Mouse (Mus musculus) heart, embryonic 12.5 days (tissue): ENCODE data around the gene Rhoq. TPM values are rescaled to one million over a fixed set of nuclear protein-coding genes. Genes with fewer than 3 reads are reported as not detected.

Source experiments
- ATAC-seq: fragments of 200-750 bp; cut with Nextera tagmentation; 2 replicates; pipeline ENCODE4 v1.8.0; 2017; ENCODE audit warnings: moderate TSS enrichment, moderate library complexity; ENCODE audit not compliant: insufficient number of reproducible peaks, low FRiP score
- H3K27ac ChIP-seq: fragments of 300-500 bp; sonication (generic); 2 replicates; pipeline ENCODE4 v1.5.1; 2016; ENCODE audit warnings: mild to moderate bottlenecking, moderate library complexity; ENCODE audit not compliant: poor library complexity, severe bottlenecking
- H3K27me3 ChIP-seq: fragments of 300-500 bp; sonication (generic); replicated peaks from 2 replicates; pipeline ENCODE4 v1.6.1; 2016; ENCODE audit warnings: mild to moderate bottlenecking, moderate library complexity
- H3K36me3 ChIP-seq: fragments of 300-500 bp; sonication (generic); 2 replicates; pipeline ENCODE4 v1.6.1; 2016; ENCODE audit warnings: mild to moderate bottlenecking, moderate library complexity
- H3K4me1 ChIP-seq: fragments of 300-500 bp; sonication (generic); replicated peaks from 2 replicates; pipeline ENCODE4 v1.6.1; 2016; ENCODE audit warnings: mild to moderate bottlenecking
- H3K4me2 ChIP-seq: fragments of 300-500 bp; sonication (generic); 2 replicates; pipeline ENCODE4 v1.6.1; 2016; ENCODE audit warnings: mild to moderate bottlenecking, moderate library complexity
- H3K4me3 ChIP-seq: fragments of 300-500 bp; sonication (generic); 2 replicates; pipeline ENCODE4 v1.5.1; 2016; ENCODE audit warnings: mild to moderate bottlenecking
- H3K9ac ChIP-seq: fragments of 300-500 bp; sonication (generic); 2 replicates; pipeline ENCODE4 v1.6.1; 2016; ENCODE audit warnings: mild to moderate bottlenecking, moderate library complexity
- H3K9me3 ChIP-seq: fragments of 300-500 bp; sonication (generic); replicated peaks from 2 replicates; pipeline ENCODE4 v1.6.1; 2016; ENCODE audit warnings: mild to moderate bottlenecking, moderate library complexity
- WGBS: fragments of 180-500 bp; shearing (Covaris S2); methylation state at CpG from one replicate; pipeline ENCODE4 v1.1.7; 2016; 5-methylcytosine and 5-hydroxymethylcytosine counted together
- polyA plus RNA-seq: library from polyadenylated mRNA; unstranded; fragments of >200 nt; fragmentation: Nextera tagmentation; extraction: Ambion mirVana; gene quantifications from 2 replicates; pipeline ENCODE4 v1.2.1, GENCODE M21; 2016

Gene Rhoq
- polyA plus RNA-seq, 1 experiment from 2014 or later, result 28.4 TPM

- peaks cover 11% of the 10 kb centered on the region for H3K36me3 ChIP-seq
- H3K4me1 ChIP-seq, result peaks cover 47% of the 10 kb centered on the region
- H3K9me3 ChIP-seq, result no peaks in the 10 kb centered on the region
- H3K27ac ChIP-seq, result no peak overlapping the region
- H3K4me3 ChIP-seq, result no peak overlapping the region
- H3K27me3 ChIP-seq, result no peaks in the 10 kb centered on the region
- WGBS, result 90% methylated on average over 8 of the region's 8 CpGs
- H3K4me2 ChIP-seq, result no peak overlapping the region
- no peak overlapping the region for H3K9ac ChIP-seq
- ATAC-seq, result no peak
These were observed 28.4 kb downstream of the Rhoq start for GRCm38 (mm10) chr17:86991306-86991705.

GRCm38 (mm10) chr17:86997323-86997722 lies 34.4 kb downstream of the Rhoq start:
- Histone ChIP-seq H3K4me3 (no peak overlapping the region), H3K27ac (no peak overlapping the region), H3K4me1 (no peaks in the 10 kb centered on the region), H3K9ac (no peak overlapping the region), H3K36me3 (peaks cover 32% of the 10 kb centered on the region), H3K9me3 (no peaks in the 10 kb centered on the region), H3K4me2 (no peak overlapping the region), H3K27me3 (no peaks in the 10 kb centered on the region)
- ATAC-seq, result no peak
- WGBS, result 86% methylated on average over 6 of the region's 6 CpGs

GRCm38 (mm10) chr17:87008950-87009349 lies 46.1 kb downstream of the Rhoq start:
- WGBS, result 84% methylated on average over 3 of the region's 3 CpGs
- no peak for ATAC-seq
- H3K4me1 ChIP-seq, result no peaks in the 10 kb centered on the region
- H3K27me3 ChIP-seq, result no peaks in the 10 kb centered on the region
- H3K4me2 ChIP-seq, result no peak overlapping the region
- no peak overlapping the region for H3K27ac ChIP-seq
- H3K9me3 ChIP-seq, result no peaks in the 10 kb centered on the region; the same call in 1 of the 2 replicates
- peaks cover 14% of the 10 kb centered on the region for H3K36me3 ChIP-seq
- no peak overlapping the region for H3K4me3 ChIP-seq
- no peak overlapping the region for H3K9ac ChIP-seq

GRCm38 (mm10) chr17:87011301-87012019 lies 48.6 kb downstream of the Rhoq start:
- Histone ChIP-seq H3K9ac (no peak overlapping the region), H3K9me3 (no peaks in the 10 kb centered on the region; the same call in 1 of the 2 replicates), H3K36me3 (peaks cover 15% of the 10 kb centered on the region), H3K4me1 (no peaks in the 10 kb centered on the region), H3K27ac (no peak overlapping the region), H3K27me3 (no peaks in the 10 kb centered on the region), H3K4me2 (no peak overlapping the region), H3K4me3 (no peak overlapping the region)
- WGBS, result 87% methylated on average over 13 of the region's 13 CpGs
- ATAC-seq, result no peak

GRCm38 (mm10) chr17:87019692-87020091 lies 56.8 kb downstream of the Rhoq start:
- WGBS, result 86% methylated on average over 5 of the region's 5 CpGs

GRCm38 (mm10) chr17:87024491-87025242 lies 61.8 kb downstream of the Rhoq start:
- Histone ChIP-seq H3K27me3 (no peaks in the 10 kb centered on the region), H3K4me2 (peak overlapping the region; percentile 98), H3K27ac (no peak overlapping the region), H3K36me3 (peaks cover 20% of the 10 kb centered on the region), H3K9ac (peak overlapping the region; percentile 79), H3K9me3 (0 out of 2 replicates have a peak, but pooled peaks cover 3% of the 10 kb centered on the region), H3K4me1 (peaks cover 15% of the 10 kb centered on the region), H3K4me3 (peak overlapping the region; percentile 89)
- 1% methylated on average over 55 of the region's 55 CpGs for WGBS
- ATAC-seq, result peak; percentile 66

More at GRCm38 (mm10) chr17:87019692-87020091, 56.8 kb downstream of the Rhoq start:
- Histone ChIP-seq H3K4me1 (peaks cover 9% of the 10 kb centered on the region; the same call in 1 of the 2 replicates), H3K9ac (no peak overlapping the region), H3K27me3 (no peaks in the 10 kb centered on the region), H3K36me3 (peaks cover 8% of the 10 kb centered on the region; the same call in 1 of the 2 replicates), H3K9me3 (no peaks in the 10 kb centered on the region), H3K4me2 (no peak overlapping the region), H3K4me3 (no peak overlapping the region), H3K27ac (no peak overlapping the region)
- no peak for ATAC-seq

GRCm38 (mm10) chr17:87025269-87025949 lies 62.5 kb downstream of the Rhoq start, which contains the start of the genes Pigf and Cript:
Pigf (minus strand) TSS chr17:87025406.
Cript (plus strand) TSS chr17:87025550.
- peaks cover 15% of the 10 kb centered on the region for H3K4me1 ChIP-seq
- H3K4me2 ChIP-seq, result peak within 1 kb of the TSS; percentile 98
- ATAC-seq, result peak; percentile 100
- H3K27me3 ChIP-seq, result no peaks in the 10 kb centered on the region
- peak within 1 kb of the TSS; percentile 79 for H3K9ac ChIP-seq
- 0 out of 2 replicates have a peak, but pooled peaks cover 3% of the 10 kb centered on the region for H3K9me3 ChIP-seq
- H3K27ac ChIP-seq, result peak within 1 kb of the TSS; percentile 31; the same call in 1 of the 2 replicates
- peaks cover 26% of the 10 kb centered on the region for H3K36me3 ChIP-seq
- WGBS, result under 1% methylated on average over 43 of the region's 43 CpGs
- peak within 1 kb of the TSS; percentile 89 for H3K4me3 ChIP-seq

GRCm38 (mm10) chr17:87036141-87037073 lies 73.5 kb downstream of the Rhoq start:
- Histone ChIP-seq H3K4me1 (no peaks in the 10 kb centered on the region), H3K27ac (no peak overlapping the region), H3K4me2 (no peak overlapping the region), H3K9me3 (no peaks in the 10 kb centered on the region), H3K4me3 (no peak overlapping the region), H3K9ac (no peak overlapping the region), H3K27me3 (no peaks in the 10 kb centered on the region), H3K36me3 (peaks cover 33% of the 10 kb centered on the region)
- ATAC-seq, result no peak
- WGBS, result 49% methylated on average over 9 of the region's 10 CpGs

GRCm38 (mm10) chr17:87038496-87038895 lies 75.6 kb downstream of the Rhoq start:
- H3K27ac ChIP-seq, result no peak overlapping the region
- no peak overlapping the region for H3K4me2 ChIP-seq
- no peak overlapping the region for H3K9ac ChIP-seq
- no peaks in the 10 kb centered on the region for H3K4me1 ChIP-seq
- peaks cover 21% of the 10 kb centered on the region for H3K36me3 ChIP-seq
- 0 out of 2 replicates have a peak, but pooled peaks cover 4% of the 10 kb centered on the region for H3K27me3 ChIP-seq
- ATAC-seq, result no peak
- H3K9me3 ChIP-seq, result no peaks in the 10 kb centered on the region
- no peak overlapping the region for H3K4me3 ChIP-seq
- WGBS, result 84% methylated on average over 5 of the region's 5 CpGs

GRCm38 (mm10) chr17:87041739-87042138 lies 78.9 kb downstream of the Rhoq start:
- H3K9me3 ChIP-seq, result no peaks in the 10 kb centered on the region
- 0 out of 2 replicates have a peak, but pooled peaks cover 9% of the 10 kb centered on the region for H3K27me3 ChIP-seq
- no peak for ATAC-seq
- H3K36me3 ChIP-seq, result peaks cover 5% of the 10 kb centered on the region; the same call in 1 of the 2 replicates
- peak overlapping the region; percentile 10 for H3K4me2 ChIP-seq
- 57% methylated on average over 19 of the region's 19 CpGs for WGBS
- H3K4me1 ChIP-seq, result no peaks in the 10 kb centered on the region
- H3K9ac ChIP-seq, result no peak overlapping the region
- no peak overlapping the region for H3K27ac ChIP-seq
- no peak overlapping the region for H3K4me3 ChIP-seq
